Comparison of ENCODE assay signal across 7 mouse cellular contexts in the genomic region with DNA sequence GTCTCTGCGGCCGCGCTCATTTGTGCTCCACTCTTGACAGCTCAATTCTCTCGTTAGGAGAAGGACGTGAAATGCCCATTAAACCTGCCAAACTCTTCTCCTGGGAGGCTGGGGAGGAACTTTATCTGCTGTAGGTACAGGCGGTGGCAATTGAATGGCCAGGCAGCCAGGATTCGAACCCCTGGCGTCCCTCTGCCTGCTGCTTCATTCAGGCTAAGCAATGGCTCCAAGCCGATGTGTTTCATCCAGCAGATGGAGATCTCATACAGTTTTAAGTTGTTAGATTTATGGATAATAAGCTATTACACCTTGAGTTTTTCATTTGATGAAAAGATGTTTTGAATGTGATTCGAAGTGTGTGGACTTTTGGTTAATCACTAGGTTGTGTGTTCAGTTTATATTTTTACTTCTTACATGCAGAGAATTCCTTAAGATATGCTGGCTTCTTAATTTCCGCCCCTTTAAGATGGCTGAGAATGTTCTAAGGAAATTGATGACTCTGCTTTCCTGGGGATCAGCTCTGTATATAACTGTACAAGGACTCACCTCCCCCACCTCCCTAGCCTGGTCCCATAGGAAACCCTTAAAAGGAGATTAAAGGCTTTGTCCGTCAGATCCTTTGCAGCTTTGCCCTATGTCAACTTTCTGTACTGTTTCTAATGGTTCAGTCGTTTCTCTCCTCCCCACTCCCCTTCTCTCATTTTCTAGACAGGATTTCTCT. TPM values are rescaled to one million over a fixed set of nuclear protein-coding genes. Genes with fewer than 3 reads are reported as not detected.
DNase-seq lines count a peak whose midpoint lies in the region; ATAC-seq and TF ChIP-seq lines count a peak whose summit lies in the region.

No protein-coding gene starts in this region.

- H3K9ac ChIP-seq in forebrain, embryonic 16.5 days (replicated peaks; ENCODE audit: low read depth, low read length): peak overlapping the region; percentile 89
- H3K9ac ChIP-seq in lung, postnatal 0 days (replicated peaks; ENCODE audit: low read depth): peak overlapping the region; percentile 53
- H3K9ac ChIP-seq in stomach, embryonic 16.5 days (ENCODE audit: low read length): peak overlapping the region; percentile 74

- no peak for TF ChIP-seq EP300 in lung, postnatal 0 days (IDR thresholded peaks at IDR 0.05)

- no peak; the same call in 1 of the 2 replicates for TF ChIP-seq CTCF in lung, postnatal 0 days (IDR thresholded peaks at IDR 0.05)

- peak overlapping the region; percentile 84 for H3K27ac ChIP-seq in forebrain, embryonic 16.5 days (ENCODE audit: low read length)
- H3K27ac ChIP-seq in lung, postnatal 0 days (ENCODE audit: low read length): peak overlapping the region; percentile 83
- peak overlapping the region; percentile 73 for H3K27ac ChIP-seq in stomach, embryonic 16.5 days (ENCODE audit: low read length)

- H3K27me3 ChIP-seq in forebrain, embryonic 16.5 days (replicated peaks; ENCODE audit: control insufficient read depth, insufficient read depth, low read length): no peaks in the 10 kb centered on the region
- no peaks in the 10 kb centered on the region for H3K27me3 ChIP-seq in lung, postnatal 0 days (replicated peaks; ENCODE audit: insufficient read depth, low read length)
- no peaks in the 10 kb centered on the region for H3K27me3 ChIP-seq in stomach, embryonic 16.5 days (ENCODE audit: control insufficient read depth, insufficient read depth, low read length)

- intact Hi-C loops in left cerebral cortex, postnatal 14 days (cut with DNase I): loop anchor here (2.0 kb wide), 2 partner anchors 49 to 77 kb away; no protein-coding TSS in a partner anchor
- intact Hi-C loops in left cerebral cortex, postnatal 36 days (cut with DNase I): loop anchor here (2.0 kb wide), 1 partner anchor 53 kb away; no protein-coding TSS in a partner anchor

- H3K36me3 ChIP-seq in forebrain, embryonic 16.5 days (ENCODE audit: control insufficient read depth, insufficient read depth): no peaks in the 10 kb centered on the region
- H3K36me3 ChIP-seq in lung, postnatal 0 days (ENCODE audit: insufficient read depth, low read length): no peaks in the 10 kb centered on the region
- no peaks in the 10 kb centered on the region for H3K36me3 ChIP-seq in stomach, embryonic 16.5 days (ENCODE audit: control insufficient read depth, insufficient read depth, low read length)

- 13% methylated on average over 13 of the region's 13 CpGs for WGBS in forebrain, embryonic 16.5 days
- WGBS in lung, postnatal 0 days: 7% methylated on average over 13 of the region's 13 CpGs
- 8% methylated on average over 13 of the region's 13 CpGs for WGBS in stomach, embryonic 16.5 days

- peak overlapping the region; percentile 57 for H3K4me2 ChIP-seq in forebrain, embryonic 16.5 days (ENCODE audit: low read length)
- peak overlapping the region; percentile 60 for H3K4me2 ChIP-seq in lung, postnatal 0 days (replicated peaks; ENCODE audit: low read depth, low read length)
- peak overlapping the region; percentile 51 for H3K4me2 ChIP-seq in stomach, embryonic 16.5 days (ENCODE audit: low read depth, low read length)

- DNase-seq in left cerebral cortex, postnatal 14 days (ENCODE audit: low spot score in 2 of 2): peak; percentile 34 to 56
- no peak for DNase-seq in left cerebral cortex, postnatal 36 days (ENCODE audit: low spot score in 2 of 2)
- peak; percentile 20 for DNase-seq in brain, embryonic 18.5 days (ENCODE audit: low read depth, low spot score)
- peak; percentile 42 for DNase-seq in lung, postnatal 0 days (ENCODE audit: low spot score)
- no peak for DNase-seq in ovary, postnatal 10 days (ENCODE audit: low spot score)

- H3K4me3 ChIP-seq in forebrain, embryonic 16.5 days (replicated peaks; ENCODE audit: low read length): peak overlapping the region; percentile 80
- H3K4me3 ChIP-seq in lung, postnatal 0 days (ENCODE audit: low read depth, low read length): peak overlapping the region; percentile 54
- H3K4me3 ChIP-seq in stomach, embryonic 16.5 days (replicated peaks; ENCODE audit: low read length): peak overlapping the region; percentile 64

- no peaks in the 10 kb centered on the region for H3K9me3 ChIP-seq in forebrain, embryonic 16.5 days (ENCODE audit: control insufficient read depth, low read length)
- no peaks in the 10 kb centered on the region for H3K9me3 ChIP-seq in lung, postnatal 0 days (ENCODE audit: low read length)
- H3K9me3 ChIP-seq in stomach, embryonic 16.5 days (replicated peaks; ENCODE audit: control insufficient read depth, low read length): no peaks in the 10 kb centered on the region

- peaks cover 5% of the 10 kb centered on the region for H3K4me1 ChIP-seq in forebrain, embryonic 16.5 days (replicated peaks; ENCODE audit: control insufficient read depth, insufficient read depth, low read length)
- H3K4me1 ChIP-seq in lung, postnatal 0 days (ENCODE audit: insufficient read depth, low read depth, low read length): peaks cover 5% of the 10 kb centered on the region; the same call in 1 of the 2 replicates
- H3K4me1 ChIP-seq in stomach, embryonic 16.5 days (ENCODE audit: control insufficient read depth, insufficient read depth, low read length): peaks cover 18% of the 10 kb centered on the region

- peak; percentile 34 for ATAC-seq in forebrain, embryonic 16.5 days
- peak; percentile 13 for ATAC-seq in lung, postnatal 0 days
- ATAC-seq in stomach, embryonic 16.5 days (ENCODE audit: insufficient read depth, low FRiP score): peak; percentile 12; the same call in 1 of the 2 replicates

RNA-seq across cellular contexts. Expression of a gene that starts 0.7 kb away (rescaled TPM):
- total RNA-seq in left cerebral cortex, postnatal 14 days (2021): 1 to 10 TPM; 8.1 to 9.0 TPM
- total RNA-seq in left cerebral cortex, postnatal 36 days (2021): 10 to 100 TPM in 1 of 2 experiments, 1 to 10 TPM in 1; 9.3 to 10.3 TPM
- polyA plus RNA-seq in forebrain, embryonic 16.5 days (2015; fragmentation: Nextera tagmentation; extraction: Ambion mirVana): 10.3 and 12.4 TPM in 2 replicates
- polyA plus RNA-seq in lung, postnatal 0 days (2015; fragmentation: Nextera tagmentation; extraction: Ambion mirVana): 14.8 and 15.4 TPM in 2 replicates
- polyA plus RNA-seq in stomach, embryonic 16.5 days (2015; fragmentation: Nextera tagmentation; extraction: Ambion mirVana): 13.3 and 13.6 TPM in 2 replicates

RNA-seq across cellular contexts. Expression of a gene that starts 47.8 kb away (rescaled TPM):
- 1 to 10 TPM; 1.1 TPM for total RNA-seq in left cerebral cortex, postnatal 14 days (2021)
- total RNA-seq in left cerebral cortex, postnatal 36 days (2021): under 1 TPM; 0.52 to 0.94 TPM
- polyA plus RNA-seq in forebrain, embryonic 16.5 days (2015; fragmentation: Nextera tagmentation; extraction: Ambion mirVana): 4.7 and 5.6 TPM in 2 replicates
- polyA plus RNA-seq in lung, postnatal 0 days (2015; fragmentation: Nextera tagmentation; extraction: Ambion mirVana): 17.0 and 20.5 TPM in 2 replicates
- polyA plus RNA-seq in stomach, embryonic 16.5 days (2015; fragmentation: Nextera tagmentation; extraction: Ambion mirVana): 6.4 and 7.6 TPM in 2 replicates

RNA-seq across cellular contexts. Expression of a gene that starts 55.9 kb away (rescaled TPM):
- total RNA-seq in left cerebral cortex, postnatal 14 days (2021): 10 to 100 TPM; 66.6 to 82.9 TPM
- total RNA-seq in left cerebral cortex, postnatal 36 days (2021): 10 to 100 TPM; 51.1 to 86.5 TPM
- 154 and 163 TPM in 2 replicates for polyA plus RNA-seq in forebrain, embryonic 16.5 days (2015; fragmentation: Nextera tagmentation; extraction: Ambion mirVana)
- polyA plus RNA-seq in lung, postnatal 0 days (2015; fragmentation: Nextera tagmentation; extraction: Ambion mirVana): 45.3 and 72.6 TPM in 2 replicates
- 85.9 and 87.7 TPM in 2 replicates for polyA plus RNA-seq in stomach, embryonic 16.5 days (2015; fragmentation: Nextera tagmentation; extraction: Ambion mirVana)

Comparison
In these comparisons a context has a peak if more than half of its experiments do, and no peak if none do; other contexts are left out.
1. DNase-seq: peak in left cerebral cortex, postnatal 14 days (2 of 2), brain, embryonic 18.5 days (single experiment) and lung, postnatal 0 days (single experiment); none in left cerebral cortex, postnatal 36 days (0 of 2) and ovary, postnatal 10 days (single experiment).
2. Peak in every context shown above with its lines, with median percentiles within 50 percentile points of each other: ATAC-seq, H3K27ac ChIP-seq, H3K4me2 ChIP-seq, H3K4me3 ChIP-seq and H3K9ac ChIP-seq.